Mouse (Mus musculus) midbrain, embryonic 11.5 days (tissue): ENCODE measurements at regions not wholly inside any gene's neighbourhood (a gene's known extent, or its start where the extent isn't known, plus 50 kb on each side); places are given as distances from the start of the nearest gene placed in this dataset.

Experiments used
- ATAC-seq: fragments of 200-750 bp; cut with Nextera tagmentation; 2 replicates; pipeline ENCODE4 v1.8.0; 2017; ENCODE audit warnings: moderate TSS enrichment, moderate library complexity; ENCODE audit not compliant: low FRiP score
- DNase-seq: peaks from one replicate; pipeline ENCODE4 v3.0.0; 2015; ENCODE audit warnings: low spot score; ENCODE audit errors: missing footprints
- H3K27ac ChIP-seq: fragments of 300-500 bp; sonication (generic); 2 replicates; pipeline ENCODE4 v1.5.1; 2014; ENCODE audit warnings: low read depth, low read length
- H3K27me3 ChIP-seq: fragments of 300-500 bp; sonication (generic); 2 replicates; pipeline ENCODE4 v1.6.1; 2014; ENCODE audit warnings: mild to moderate bottlenecking, low read length, moderate library complexity, mixed read lengths; ENCODE audit not compliant: control insufficient read depth, insufficient read depth
- H3K36me3 ChIP-seq: fragments of 300-500 bp; sonication (generic); 2 replicates; pipeline ENCODE4 v1.6.1; 2014; ENCODE audit warnings: mild to moderate bottlenecking, low read length, moderate library complexity, mixed read lengths; ENCODE audit not compliant: control insufficient read depth, insufficient read depth
- H3K4me1 ChIP-seq: fragments of 300-500 bp; sonication (generic); 2 replicates; pipeline ENCODE4 v1.6.1; 2014; ENCODE audit warnings: low read length; ENCODE audit not compliant: control insufficient read depth, insufficient read depth
- H3K4me2 ChIP-seq: fragments of 300-500 bp; sonication (generic); 2 replicates; pipeline ENCODE4 v1.6.1; 2014; ENCODE audit warnings: mild to moderate bottlenecking, moderate library complexity
- H3K4me3 ChIP-seq: fragments of 300-500 bp; sonication (generic); 2 replicates; pipeline ENCODE4 v1.5.1; 2014; ENCODE audit warnings: low read depth, low read length
- H3K9ac ChIP-seq: fragments of 300-500 bp; sonication (generic); 2 replicates; pipeline ENCODE4 v1.6.1; 2014; ENCODE audit warnings: low read length
- H3K9me3 ChIP-seq: fragments of 300-500 bp; sonication (generic); 2 replicates; pipeline ENCODE4 v1.6.1; 2016; ENCODE audit warnings: low read length; ENCODE audit not compliant: control insufficient read depth
- WGBS: fragments of 180-500 bp; shearing (Covaris S2); extraction: QIAGEN DNeasy Blood & Tissue Kit; methylation state at CpG from one replicate; pipeline ENCODE4 v1.1.7; 2014; 5-methylcytosine and 5-hydroxymethylcytosine counted together

- H3K4me1 ChIP-seq: no peaks in the 10 kb centered on the region
- H3K36me3 ChIP-seq: no peaks in the 10 kb centered on the region
- ATAC-seq (no peak), DNase-seq (no peak)
- H3K4me3 ChIP-seq: no peak overlapping the region
- no peaks in the 10 kb centered on the region for H3K27me3 ChIP-seq
- no peak overlapping the region for H3K9ac ChIP-seq
- no peak overlapping the region for H3K27ac ChIP-seq
- no peak overlapping the region for H3K4me2 ChIP-seq
- no peaks in the 10 kb centered on the region for H3K9me3 ChIP-seq
These were observed 149.2 kb downstream of the Tinag start for GRCm38 (mm10) chr9:76896347-76896746.

- Histone ChIP-seq H3K9ac (no peak overlapping the region), H3K27ac (no peak overlapping the region), H3K4me2 (no peak overlapping the region), H3K27me3 (no peaks in the 10 kb centered on the region), H3K4me1 (no peaks in the 10 kb centered on the region), H3K9me3 (no peaks in the 10 kb centered on the region), H3K36me3 (no peaks in the 10 kb centered on the region), H3K4me3 (no peak overlapping the region)
- DNase-seq (peak; percentile 17), ATAC-seq (no peak)
- WGBS: 70% methylated on average over 1 of the region's 1 CpGs
These were observed 163.8 kb downstream of the Tinag start for GRCm38 (mm10) chr9:76881830-76882229.

DNA sequence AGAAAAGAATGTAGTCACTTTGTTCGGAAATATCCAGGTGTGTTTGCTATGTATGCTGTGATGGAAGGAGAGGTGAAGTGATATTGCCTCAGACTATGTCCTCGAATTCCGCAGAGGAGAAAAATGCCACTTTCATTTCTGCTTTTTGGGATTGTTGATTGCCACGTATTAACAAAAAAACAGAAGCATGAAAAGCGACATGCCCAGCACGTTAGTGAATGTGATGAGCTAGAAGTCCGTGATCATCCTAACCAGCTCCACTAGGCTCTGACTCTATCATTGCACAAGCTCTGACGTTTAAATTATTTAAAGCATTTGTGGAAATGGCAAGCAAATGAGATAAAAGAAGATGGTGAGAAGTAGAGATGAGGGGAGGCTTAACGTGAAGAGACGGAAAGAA, 169.6 kb downstream of the Tinag start:
- H3K36me3 ChIP-seq: no peaks in the 10 kb centered on the region
- no peak overlapping the region for H3K4me3 ChIP-seq
- H3K9me3 ChIP-seq: no peaks in the 10 kb centered on the region
- DNase-seq (no peak), ATAC-seq (no peak)
- no peak overlapping the region for H3K4me2 ChIP-seq
- no peak overlapping the region for H3K9ac ChIP-seq
- WGBS: 87% methylated on average over 10 of the region's 10 CpGs
- no peaks in the 10 kb centered on the region for H3K4me1 ChIP-seq
- H3K27ac ChIP-seq: no peak overlapping the region
- H3K27me3 ChIP-seq: no peaks in the 10 kb centered on the region

GRCm38 (mm10) chr9:76872418-76872817, 173.2 kb downstream of the Tinag start:
- ATAC-seq: no peak

DNA sequence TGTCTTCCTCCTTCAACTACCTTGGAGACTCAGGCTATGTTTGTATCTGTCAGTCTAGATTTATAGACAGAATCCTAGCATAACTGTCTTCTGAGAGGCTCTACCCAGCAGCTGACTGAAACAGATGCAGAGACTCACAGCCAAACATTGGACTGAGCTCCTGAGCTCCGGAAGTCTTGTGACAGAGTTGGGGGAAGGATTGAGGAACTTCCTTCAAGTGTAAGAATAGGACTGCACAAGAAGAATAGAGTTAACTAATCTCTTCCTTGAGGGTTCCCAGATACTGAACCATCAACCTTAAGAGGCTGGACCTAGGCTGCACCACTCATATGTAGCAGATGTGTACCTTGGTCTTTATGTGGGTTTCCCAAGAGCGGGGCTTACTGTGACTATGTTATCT, 176.0 kb downstream of the Tinag start:
- 90% methylated on average over 2 of the region's 2 CpGs for WGBS
- no peak overlapping the region for H3K4me3 ChIP-seq
- no peak overlapping the region for H3K27ac ChIP-seq
- no peaks in the 10 kb centered on the region for H3K36me3 ChIP-seq
- H3K27me3 ChIP-seq: no peaks in the 10 kb centered on the region
- H3K4me1 ChIP-seq: no peaks in the 10 kb centered on the region
- DNase-seq: no peak
- no peak overlapping the region for H3K4me2 ChIP-seq
- no peak for ATAC-seq
- no peaks in the 10 kb centered on the region for H3K9me3 ChIP-seq
- H3K9ac ChIP-seq: no peak overlapping the region

More at GRCm38 (mm10) chr9:76872418-76872817, 173.2 kb downstream of the Tinag start:
- no peak overlapping the region for H3K4me2 ChIP-seq
- H3K9ac ChIP-seq: no peak overlapping the region
- 91% methylated on average over 2 of the region's 2 CpGs for WGBS
- no peaks in the 10 kb centered on the region for H3K9me3 ChIP-seq
- no peak overlapping the region for H3K27ac ChIP-seq
- no peak for DNase-seq
- no peaks in the 10 kb centered on the region for H3K4me1 ChIP-seq
- no peak overlapping the region for H3K4me3 ChIP-seq
- no peaks in the 10 kb centered on the region for H3K27me3 ChIP-seq
- H3K36me3 ChIP-seq: no peaks in the 10 kb centered on the region

- Histone ChIP-seq H3K27me3 (no peaks in the 10 kb centered on the region), H3K4me2 (no peak overlapping the region), H3K4me1 (no peaks in the 10 kb centered on the region), H3K9me3 (no peaks in the 10 kb centered on the region), H3K36me3 (no peaks in the 10 kb centered on the region), H3K27ac (no peak overlapping the region), H3K4me3 (no peak overlapping the region), H3K9ac (no peak overlapping the region)
- ATAC-seq: no peak
- WGBS: 81% methylated on average over 1 of the region's 1 CpGs
- no peak for DNase-seq
These were observed 177.0 kb downstream of the Tinag start for GRCm38 (mm10) chr9:76868633-76869032.

- Histone ChIP-seq H3K4me1 (no peaks in the 10 kb centered on the region), H3K36me3 (no peaks in the 10 kb centered on the region), H3K9me3 (no peaks in the 10 kb centered on the region), H3K9ac (no peak overlapping the region), H3K4me3 (no peak overlapping the region), H3K27me3 (no peaks in the 10 kb centered on the region), H3K4me2 (no peak overlapping the region), H3K27ac (no peak overlapping the region)
- DNase-seq (no peak), ATAC-seq (no peak)
- WGBS: 91% methylated on average over 3 of the region's 3 CpGs
These were observed 223.4 kb downstream of the Tinag start for GRCm38 (mm10) chr9:76822173-76822572.

GRCm38 (mm10) chr9:76794951-76795350, 228.0 kb upstream of the Fam83b start:
- Histone ChIP-seq H3K4me2 (no peak overlapping the region), H3K27ac (no peak overlapping the region), H3K4me3 (no peak overlapping the region), H3K36me3 (no peaks in the 10 kb centered on the region), H3K4me1 (no peaks in the 10 kb centered on the region), H3K9me3 (no peaks in the 10 kb centered on the region), H3K9ac (no peak overlapping the region), H3K27me3 (no peaks in the 10 kb centered on the region)
- 92% methylated on average over 2 of the region's 2 CpGs for WGBS
- no peak for DNase-seq
- ATAC-seq: no peak

DNA sequence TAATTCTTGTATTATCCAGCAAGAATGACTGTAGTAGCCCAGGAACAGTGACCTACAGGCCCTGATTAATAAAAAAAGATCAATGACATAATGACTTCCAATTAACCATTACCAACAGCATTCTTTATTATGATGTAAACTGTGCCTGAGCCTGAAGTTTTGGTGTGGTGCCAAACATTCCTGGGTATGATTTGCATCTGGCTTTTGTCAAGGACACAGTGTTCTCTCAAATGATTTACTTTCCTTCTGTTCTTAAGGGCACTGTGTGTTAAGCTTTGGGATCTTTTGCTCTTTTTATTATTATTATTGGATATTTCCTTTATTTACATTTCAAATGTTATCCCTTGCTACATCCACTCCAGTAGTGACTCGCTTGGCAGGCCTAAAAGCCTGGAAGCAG, 221.7 kb upstream of the Fam83b start:
- no peak overlapping the region for H3K27ac ChIP-seq
- no peak for ATAC-seq
- WGBS: 88% methylated on average over 1 of the region's 1 CpGs

More for the DNA sequence above, 221.7 kb upstream of the Fam83b start:
- H3K4me2 ChIP-seq: no peak overlapping the region
- H3K9ac ChIP-seq: no peak overlapping the region
- no peaks in the 10 kb centered on the region for H3K4me1 ChIP-seq
- H3K4me3 ChIP-seq: no peak overlapping the region
- H3K27me3 ChIP-seq: no peaks in the 10 kb centered on the region
- no peaks in the 10 kb centered on the region for H3K36me3 ChIP-seq
- DNase-seq: no peak
- no peaks in the 10 kb centered on the region for H3K9me3 ChIP-seq
